Mouse (Mus musculus) MN1 (cell line): ENCODE data around the gene Zfp239.

Experiments used
- DNase-seq: peaks from one replicate; pipeline ENCODE4 v3.0.0-alpha.2; 2016; ENCODE audit warnings: low spot score

Zfp239 gene

DNA sequence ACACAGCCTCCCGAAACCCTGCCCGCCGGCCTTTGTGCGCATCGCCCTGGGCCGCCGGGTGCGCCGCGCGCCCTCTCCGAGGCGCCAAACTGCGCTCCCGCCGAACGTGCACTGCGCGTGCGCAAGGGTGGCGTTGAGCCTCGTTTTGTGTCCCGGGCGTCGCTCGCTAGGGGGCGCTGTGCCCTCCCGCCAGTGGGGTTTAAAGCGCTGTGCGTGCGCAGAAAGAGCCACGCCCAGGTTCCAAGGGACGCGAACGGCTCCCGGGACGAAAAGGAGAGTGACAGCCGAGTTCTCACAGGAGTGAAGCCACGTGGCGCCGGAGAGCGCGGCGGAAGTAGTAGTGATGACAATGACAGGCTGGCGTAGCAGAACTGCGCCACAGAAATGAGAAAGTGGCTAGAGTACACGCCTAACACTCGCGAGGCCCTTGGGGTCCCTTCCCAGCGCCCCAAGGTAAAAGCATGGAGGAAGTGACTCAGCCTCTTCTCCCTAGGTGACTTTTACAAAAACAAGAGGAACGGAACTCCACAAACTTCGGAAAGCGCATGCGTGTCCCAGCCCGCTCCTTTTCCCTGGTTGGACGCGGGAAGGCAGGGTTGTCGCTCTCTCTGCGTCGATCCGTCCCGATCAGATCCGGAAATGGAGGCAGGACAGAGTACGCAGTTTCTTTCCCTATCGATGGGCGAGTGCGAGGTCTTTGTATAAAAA is 17.7 kb downstream of the Zfp239 start:
- peak; percentile 98 for DNase-seq

DNA sequence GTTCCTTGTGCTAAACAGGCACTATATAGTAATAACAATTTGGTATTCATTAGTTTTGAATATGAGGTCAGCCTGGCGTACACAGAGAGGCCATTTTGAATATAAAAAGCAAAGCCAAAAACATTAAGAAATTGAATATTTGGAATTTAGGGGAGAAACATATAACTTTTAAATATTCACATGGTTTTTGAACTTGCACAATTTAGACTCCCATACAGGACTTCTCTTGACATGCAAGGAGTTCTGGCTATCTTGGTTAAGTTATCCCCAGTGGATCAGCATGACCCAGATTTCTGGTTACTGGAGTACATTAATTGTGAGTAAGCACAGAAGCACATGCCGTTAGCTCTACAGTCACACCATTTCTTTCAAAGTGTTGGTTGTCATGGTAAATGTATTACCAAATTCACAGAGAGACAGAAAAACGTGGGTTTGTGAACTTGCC is 18.5 kb downstream of the Zfp239 start:
- peak; percentile 50 for DNase-seq

DNA sequence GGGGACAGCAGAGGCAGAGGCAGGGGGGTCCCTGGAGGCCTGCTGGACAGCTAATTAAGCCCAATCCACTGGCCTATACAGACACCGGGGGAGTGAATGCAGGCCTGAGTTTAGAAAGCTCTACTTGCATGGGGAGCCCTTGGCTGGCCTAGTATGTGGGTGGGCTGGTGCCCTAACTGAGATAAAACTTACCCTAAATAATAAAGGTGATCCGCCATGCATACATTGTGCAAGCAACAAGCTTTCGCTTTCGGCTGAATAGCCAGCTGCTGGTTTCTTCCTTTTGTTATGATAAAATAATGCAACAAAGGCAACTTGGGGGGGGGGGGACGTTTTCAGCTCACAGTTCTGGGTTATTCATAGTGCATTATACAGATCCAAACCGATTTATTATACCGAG is 19.3 kb downstream of the Zfp239 start:
- DNase-seq, result no peak

DNA sequence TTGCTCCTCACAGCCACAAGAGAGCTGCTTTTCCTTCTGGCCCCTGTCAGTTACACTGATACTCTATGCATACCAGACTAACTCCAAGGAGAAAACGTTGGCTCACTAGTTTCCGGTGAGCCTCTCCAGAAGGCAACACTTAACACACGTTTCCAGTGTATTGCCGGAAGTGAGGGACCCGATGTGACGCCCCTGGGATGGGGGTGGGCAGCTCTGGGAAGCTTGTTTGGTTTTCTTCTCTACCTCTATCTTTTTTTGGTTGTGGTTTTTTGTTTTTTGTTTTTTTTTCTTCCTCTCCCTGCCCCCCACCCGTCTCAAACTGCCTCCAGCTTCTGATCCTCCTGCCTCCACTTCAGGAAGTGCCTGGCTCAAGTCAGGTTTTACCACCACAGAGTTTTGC is 20.1 kb downstream of the Zfp239 start:
- DNase-seq, result no peak

DNA sequence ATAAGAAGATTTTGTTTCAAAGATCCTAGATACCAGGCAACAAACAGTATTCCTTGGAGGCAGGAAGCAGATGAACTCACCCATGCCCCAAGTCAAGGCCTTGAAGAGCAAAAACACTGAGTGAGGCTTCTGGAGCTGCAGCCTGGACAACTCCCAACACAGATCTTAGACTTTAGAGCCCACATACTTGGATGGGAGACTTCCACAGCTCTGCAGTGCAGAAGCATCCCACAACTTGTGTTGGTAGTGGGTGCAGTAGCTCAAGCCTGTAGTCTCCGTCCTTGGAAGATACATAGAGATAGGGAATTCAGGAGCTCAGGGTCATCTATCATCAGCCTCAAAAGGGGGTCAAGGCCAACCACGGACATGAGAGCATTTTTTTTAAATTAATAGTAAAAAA is 24.0 kb downstream of the Zfp239 start:
- no peak for DNase-seq

DNA sequence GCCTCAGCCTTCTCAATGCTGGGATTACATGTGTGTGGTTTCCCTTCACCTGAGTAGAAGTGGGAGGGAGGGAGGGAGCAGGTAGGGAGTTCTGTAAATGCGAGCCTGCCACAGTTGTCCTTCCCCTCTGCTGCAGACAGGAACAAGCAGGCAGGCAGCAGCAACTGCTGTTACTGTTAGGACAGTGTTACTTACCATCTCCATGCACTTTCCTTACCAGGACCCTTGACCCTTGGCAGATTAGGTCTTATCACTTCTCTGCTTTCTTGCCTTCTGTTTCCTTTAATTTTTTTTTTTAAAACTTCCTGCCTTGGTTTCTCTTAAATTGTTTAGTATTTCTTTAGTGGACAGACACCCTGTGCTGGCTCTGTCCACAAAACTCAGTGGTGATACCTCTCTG is 26.1 kb downstream of the Zfp239 start:
- no peak for DNase-seq

- no peak for DNase-seq
Measured at GRCm38 (mm10) chr6:117888642-117889096, 26.8 kb downstream of the Zfp239 start.

DNA sequence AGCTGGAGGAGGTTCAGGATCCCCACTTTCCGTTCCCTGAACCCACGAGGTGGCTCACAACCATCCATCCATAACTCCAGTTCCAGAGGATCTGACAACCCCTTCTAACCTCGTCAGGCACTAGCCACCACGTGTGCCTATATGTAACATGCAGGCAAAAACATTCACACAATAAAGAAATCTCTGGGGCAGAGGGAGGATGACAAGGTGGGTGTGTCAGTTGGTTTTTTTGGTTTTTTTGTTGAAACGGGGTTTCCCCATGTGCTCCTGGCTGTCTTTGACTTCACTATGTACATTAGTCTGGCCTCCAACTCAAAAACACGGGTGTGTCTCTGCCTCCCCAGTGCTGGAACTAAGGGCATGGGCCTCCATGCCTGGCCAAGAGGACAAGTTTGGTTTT is 28.4 kb downstream of the Zfp239 start:
- DNase-seq, result no peak

- no peak for DNase-seq
Measured at GRCm38 (mm10) chr6:117891369-117892160, 29.7 kb downstream of the Zfp239 start.

- DNase-seq, result no peak
Measured at GRCm38 (mm10) chr6:117892386-117892785, 30.5 kb downstream of the Zfp239 start.

- DNase-seq, result no peak
Measured at GRCm38 (mm10) chr6:117893435-117893834, 31.5 kb downstream of the Zfp239 start.

DNA sequence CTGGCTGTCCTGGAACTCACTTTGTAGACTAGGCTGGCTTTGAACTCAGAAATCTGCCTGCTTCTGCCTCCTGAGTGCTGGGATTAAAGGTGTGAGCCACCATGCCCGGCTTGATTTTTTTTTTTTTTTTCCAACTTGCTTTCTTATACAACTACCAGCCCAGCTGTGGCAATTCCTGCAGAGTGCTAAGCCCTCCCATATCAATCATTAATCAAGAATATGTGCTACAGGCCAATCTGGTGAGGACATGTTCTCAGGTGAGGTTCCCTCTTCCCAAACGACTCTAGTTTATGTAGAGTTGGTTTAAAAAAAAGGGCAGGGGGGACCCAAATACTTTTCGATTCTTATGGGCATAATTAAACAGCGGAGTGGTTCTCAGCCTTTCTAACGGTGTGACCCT is 35.9 kb downstream of the Zfp239 start:
- DNase-seq, result no peak

DNA sequence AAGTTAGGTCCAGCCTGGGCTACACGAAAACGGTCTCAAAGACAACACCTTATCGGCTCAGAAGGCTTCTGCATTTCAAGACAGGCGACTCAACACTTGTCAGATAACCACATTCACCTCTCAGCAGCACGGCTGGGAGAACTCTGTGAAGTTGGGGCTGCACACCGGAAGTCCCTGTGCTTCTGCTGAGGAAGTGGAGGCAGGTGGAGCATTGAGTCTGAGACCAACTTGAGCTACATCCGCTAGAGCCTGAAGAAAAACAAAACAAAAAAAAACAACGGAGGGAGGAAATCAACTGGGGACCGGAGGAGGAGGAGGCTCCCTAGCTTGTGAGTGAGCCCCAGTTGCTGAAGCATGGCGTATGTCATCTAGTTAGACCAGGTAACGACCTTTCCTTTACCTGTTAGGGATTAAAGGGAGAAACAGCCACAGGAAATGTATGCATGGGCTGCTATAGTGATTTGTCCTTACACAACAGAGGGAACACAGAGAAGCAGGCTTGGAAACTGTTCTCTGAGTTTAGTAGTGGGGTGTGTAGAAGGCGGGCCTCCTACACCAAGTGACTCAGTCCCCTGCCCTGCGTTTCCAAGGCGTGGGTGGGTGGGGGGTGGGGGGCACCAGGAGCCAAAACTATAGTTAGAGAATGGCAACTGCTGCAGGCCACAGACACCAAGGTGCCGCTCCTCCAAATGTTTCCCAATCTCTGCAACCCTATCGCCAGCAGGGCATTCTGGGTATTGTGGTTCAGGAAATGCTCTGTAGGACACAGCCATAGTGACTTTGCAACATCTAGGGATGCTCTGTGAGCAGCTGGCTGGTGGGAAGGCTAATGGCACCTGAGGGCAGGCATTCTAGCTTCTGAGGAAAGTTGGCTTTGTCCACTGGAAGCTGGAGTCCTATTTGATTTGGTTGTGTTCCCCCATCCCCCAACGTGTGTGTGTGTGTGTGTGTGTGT is 38.5 kb downstream of the Zfp239 start, which contains the start of gene Hnrnpf:
Hnrnpf (plus strand) TSS at position 199 of the 955 bp plus-strand sequence.
- no peak for DNase-seq

DNA sequence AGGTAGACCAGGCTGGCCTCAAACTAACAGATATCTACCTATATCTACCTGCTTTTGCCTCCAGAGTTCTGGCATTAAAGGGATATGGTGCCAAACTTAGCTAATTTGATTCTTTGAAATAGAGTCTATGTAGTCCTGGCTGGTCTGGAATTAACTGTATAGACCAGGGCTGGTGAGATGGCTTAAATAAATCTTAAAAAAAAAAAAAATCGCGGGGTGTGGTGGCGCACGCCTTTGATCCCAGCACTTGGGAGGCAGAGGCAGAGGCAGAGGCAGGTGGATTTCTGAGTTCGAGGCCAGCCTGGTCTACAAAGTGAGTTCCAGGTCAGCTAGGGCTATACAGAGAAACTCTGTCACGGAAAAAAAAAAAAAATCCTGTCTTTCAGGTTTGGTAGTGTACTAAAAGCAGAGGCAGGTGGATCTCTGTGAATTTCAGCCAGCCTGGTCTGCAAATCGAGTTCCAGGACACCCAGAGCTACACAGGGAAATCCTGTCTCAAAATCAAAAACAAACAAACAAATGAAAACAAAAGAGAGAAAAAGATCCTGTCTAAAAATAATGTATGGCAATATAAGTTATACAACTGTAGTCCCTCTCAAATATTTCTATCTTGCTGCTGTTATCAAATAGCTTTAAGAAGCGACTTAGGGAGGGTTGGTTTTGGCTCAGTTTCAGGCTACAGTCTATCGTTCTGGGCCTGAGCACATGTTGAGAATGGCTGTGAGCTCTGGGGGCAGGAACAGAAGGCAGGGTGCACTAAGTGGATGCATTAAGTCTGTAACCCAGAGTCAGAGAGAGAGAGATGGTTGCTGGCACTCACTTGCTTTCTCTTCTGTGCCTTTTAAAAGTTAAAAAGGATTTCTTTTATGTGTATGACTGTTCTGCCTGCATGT is 39.9 kb downstream of the Zfp239 start:
- DNase-seq, result no peak

DNA sequence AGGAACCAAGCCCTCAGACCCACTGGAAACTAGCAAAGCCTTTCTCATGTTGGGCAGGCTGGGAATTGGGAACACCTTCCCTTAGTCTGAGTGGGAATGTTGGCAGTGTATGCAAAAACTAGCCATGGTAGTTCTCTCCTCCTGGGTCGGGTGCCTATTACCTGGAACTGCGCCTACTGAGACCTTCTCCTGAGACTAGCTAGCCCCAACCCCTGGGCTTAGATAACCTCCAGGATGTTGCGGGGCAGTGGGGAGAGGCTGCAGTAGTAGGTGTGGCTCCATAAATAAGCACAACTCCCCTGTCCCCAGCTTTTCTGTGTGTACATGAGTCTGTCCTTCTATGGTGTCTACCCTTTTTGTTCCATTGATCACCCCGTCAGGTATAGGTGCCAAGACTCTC is 40.7 kb downstream of the Zfp239 start:
- no peak for DNase-seq

DNA sequence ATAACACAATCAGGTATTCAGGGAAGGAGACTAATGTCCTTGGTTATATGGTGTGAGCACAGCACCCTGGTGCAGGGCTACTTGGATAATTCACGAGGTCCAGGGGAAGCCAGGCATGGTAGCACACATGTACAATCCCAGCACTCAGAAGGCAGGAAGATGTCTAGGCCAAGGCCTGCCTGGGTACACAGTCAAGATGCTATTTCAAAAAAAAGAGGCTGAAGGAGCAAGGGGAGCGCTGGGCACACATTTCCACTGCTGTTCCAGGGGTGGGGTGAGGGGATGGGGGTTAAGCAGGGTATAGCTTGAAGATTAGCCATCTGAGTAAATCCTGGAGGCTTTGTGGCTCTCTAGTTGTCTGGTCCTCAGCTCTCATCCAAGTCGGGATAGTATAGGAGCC is 41.9 kb downstream of the Zfp239 start:
- DNase-seq, result no peak

GRCm38 (mm10) chr6:117905260-117905930 is 43.5 kb downstream of the Zfp239 start:
- no peak for DNase-seq

- DNase-seq, result no peak
Measured at GRCm38 (mm10) chr6:117906015-117906531, 44.2 kb downstream of the Zfp239 start.

DNA sequence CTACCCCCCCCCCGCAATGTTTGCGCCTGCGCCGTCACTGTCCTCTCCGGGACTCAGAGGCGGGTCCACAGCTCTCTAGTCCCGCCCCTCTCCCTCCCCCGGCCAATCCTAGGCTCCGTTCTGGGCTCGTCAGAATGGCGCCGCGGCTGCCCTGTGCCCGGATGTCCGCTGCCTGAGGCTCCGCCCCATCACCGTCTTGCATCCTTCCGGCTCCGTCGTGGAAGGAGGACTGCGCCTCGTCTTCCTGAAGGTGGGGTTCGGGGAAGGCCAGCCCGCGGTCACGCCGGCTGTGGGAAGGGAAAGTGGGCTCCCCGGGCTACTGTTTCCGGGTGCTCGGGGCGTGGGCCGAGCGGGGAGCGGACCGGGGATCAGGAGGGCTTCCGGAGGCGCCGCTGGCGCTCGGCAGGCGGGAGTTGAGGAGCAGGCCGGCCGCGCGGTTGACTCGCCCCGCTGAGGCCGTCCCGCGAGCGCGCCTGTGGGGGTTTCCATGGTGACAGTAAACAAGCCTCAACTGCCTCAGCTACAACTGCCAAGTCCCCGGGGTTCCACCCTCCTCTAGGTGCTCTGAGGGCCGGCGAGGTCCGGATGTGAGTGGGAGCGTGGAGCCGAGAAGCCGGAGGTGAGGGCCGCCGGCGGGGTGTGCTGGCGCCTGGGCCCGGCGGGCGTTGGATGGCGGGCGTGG is 44.8 kb downstream of the Zfp239 start:
- DNase-seq, result peak; percentile 97
